Mouse (Mus musculus): ENCODE data around the gene Gm8947. TPM values are rescaled to one million over a fixed set of nuclear protein-coding genes. Genes with fewer than 3 reads are reported as not detected.

Gene Gm8947
- polyA plus RNA-seq (2014; fragmentation: Illumina TruSeq; extraction: RNeasy Lipid Tissue Mini Kit (QIAGEN cat#74804); ENCODE audit: low read depth, low replicate concordance), result 0.98 TPM

DNA sequence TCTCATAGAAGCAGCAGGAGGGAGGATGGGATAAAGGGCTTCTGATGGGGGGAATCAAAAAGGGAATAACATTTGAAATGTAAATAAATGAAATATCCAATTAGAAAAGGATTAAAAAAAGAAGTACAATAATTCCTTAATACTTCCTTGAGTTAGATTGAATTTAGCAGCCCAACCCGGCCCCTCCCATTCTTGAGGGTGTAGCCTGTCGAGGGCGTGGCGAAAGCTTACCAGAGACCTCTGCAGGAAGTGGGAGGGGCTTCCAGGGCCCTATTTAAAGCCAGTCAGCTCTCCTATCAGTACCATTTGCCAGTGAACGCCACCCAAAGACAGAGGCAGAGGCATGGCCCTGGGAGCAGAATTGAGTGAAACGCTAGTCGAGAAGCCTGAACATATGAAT lies at the start of gene Gm8947:
TSS of gene Gm8947 (plus strand) at position 302 of the 400 bp plus-strand sequence.

DNA sequence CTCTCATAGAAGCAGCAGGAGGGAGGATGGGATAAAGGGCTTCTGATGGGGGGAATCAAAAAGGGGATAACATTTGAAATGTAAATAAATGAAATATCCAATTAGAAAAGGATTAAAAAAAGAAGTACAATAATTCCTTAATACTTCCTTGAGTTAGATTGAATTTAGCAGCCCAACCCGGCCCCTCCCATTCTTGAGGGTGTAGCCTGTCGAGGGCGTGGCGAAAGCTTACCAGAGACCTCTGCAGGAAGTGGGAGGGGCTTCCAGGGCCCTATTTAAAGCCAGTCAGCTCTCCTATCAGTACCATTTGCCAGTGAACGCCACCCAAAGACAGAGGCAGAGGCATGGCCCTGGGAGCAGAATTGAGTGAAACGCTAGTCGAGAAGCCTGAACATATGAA lies 9.9 kb upstream of the Gm8947 start, which contains the start of gene Gm47985:
TSS of gene Gm47985 (plus strand) at position 272 of the 400 bp plus-strand sequence.

GRCm38 (mm10) chr1:151198120-151198519 lies 5.9 kb downstream of the Gm8947 start, which contains the start of gene Gm47995:
Gene Gm47995 (plus strand): TSS chr1:151198448.

DNA sequence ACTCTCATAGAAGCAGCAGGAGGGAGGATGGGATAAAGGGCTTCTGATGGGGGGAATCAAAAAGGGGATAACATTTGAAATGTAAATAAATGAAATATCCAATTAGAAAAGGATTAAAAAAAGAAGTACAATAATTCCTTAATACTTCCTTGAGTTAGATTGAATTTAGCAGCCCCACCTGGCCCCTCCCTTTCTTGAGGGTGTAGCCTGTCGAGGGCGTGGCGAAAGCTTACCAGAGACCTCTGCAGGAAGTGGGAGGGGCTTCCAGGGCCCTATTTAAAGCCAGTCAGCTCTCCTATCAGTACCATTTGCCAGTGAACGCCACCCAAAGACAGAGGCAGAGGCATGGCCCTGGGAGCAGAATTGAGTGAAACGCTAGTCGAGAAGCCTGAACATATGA lies 11.6 kb downstream of the Gm8947 start, which contains the start of gene 3110040M04Rik:
TSS of gene 3110040M04Rik (plus strand) at position 304 of the 400 bp plus-strand sequence.

DNA sequence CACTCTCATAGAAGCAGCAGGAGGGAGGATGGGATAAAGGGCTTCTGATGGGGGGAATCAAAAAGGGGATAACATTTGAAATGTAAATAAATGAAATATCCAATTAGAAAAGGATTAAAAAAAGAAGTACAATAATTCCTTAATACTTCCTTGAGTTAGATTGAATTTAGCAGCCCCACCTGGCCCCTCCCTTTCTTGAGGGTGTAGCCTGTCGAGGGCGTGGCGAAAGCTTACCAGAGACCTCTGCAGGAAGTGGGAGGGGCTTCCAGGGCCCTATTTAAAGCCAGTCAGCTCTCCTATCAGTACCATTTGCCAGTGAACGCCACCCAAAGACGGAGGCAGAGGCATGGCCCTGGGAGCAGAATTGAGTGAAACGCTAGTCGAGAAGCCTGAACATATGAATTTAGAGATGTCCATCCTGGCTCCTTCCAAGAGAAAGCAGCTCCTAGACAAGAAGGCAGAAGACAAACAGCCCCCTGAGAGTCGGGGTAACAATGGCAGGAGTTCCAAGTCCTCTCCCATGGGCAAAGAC lies 17.7 kb downstream of the Gm8947 start, which contains the start of gene Gm47996:
TSS of gene Gm47996 (plus strand) at position 308 of the 532 bp plus-strand sequence.

Other genes starting within 250 kb of the Gm8947 start
- 2.0 TPM for gene Hmcn1, start 198.9 kb upstream of the Gm8947 start, polyA plus RNA-seq (2014; fragmentation: Illumina TruSeq; extraction: RNeasy Lipid Tissue Mini Kit (QIAGEN cat#74804); ENCODE audit: low read depth, low replicate concordance)
- 1.1 TPM for gene Gm47985, start 9.8 kb upstream of the Gm8947 start, polyA plus RNA-seq (2014; fragmentation: Illumina TruSeq; extraction: RNeasy Lipid Tissue Mini Kit (QIAGEN cat#74804); ENCODE audit: low read depth, low replicate concordance)
- 0.55 TPM for gene Gm47995, start 6.1 kb downstream of the Gm8947 start, polyA plus RNA-seq (2014; fragmentation: Illumina TruSeq; extraction: RNeasy Lipid Tissue Mini Kit (QIAGEN cat#74804); ENCODE audit: low read depth, low replicate concordance)
- not detected for gene 3110040M04Rik, start 11.7 kb downstream of the Gm8947 start, polyA plus RNA-seq (2014; fragmentation: Illumina TruSeq; extraction: RNeasy Lipid Tissue Mini Kit (QIAGEN cat#74804); ENCODE audit: low read depth, low replicate concordance)
- not detected for gene Gm47996, start 17.8 kb downstream of the Gm8947 start, polyA plus RNA-seq (2014; fragmentation: Illumina TruSeq; extraction: RNeasy Lipid Tissue Mini Kit (QIAGEN cat#74804); ENCODE audit: low read depth, low replicate concordance)
- gene Ivns1abp, start 152.1 kb downstream of the Gm8947 start, polyA plus RNA-seq (2014; fragmentation: Illumina TruSeq; extraction: RNeasy Lipid Tissue Mini Kit (QIAGEN cat#74804); ENCODE audit: low read depth, low replicate concordance), result 350 TPM
- 12.6 TPM for gene Swt1, start 236.1 kb downstream of the Gm8947 start, polyA plus RNA-seq (2014; fragmentation: Illumina TruSeq; extraction: RNeasy Lipid Tissue Mini Kit (QIAGEN cat#74804); ENCODE audit: low read depth, low replicate concordance)
- 21.6 TPM for gene Trmt1l, start 236.2 kb downstream of the Gm8947 start, polyA plus RNA-seq (2014; fragmentation: Illumina TruSeq; extraction: RNeasy Lipid Tissue Mini Kit (QIAGEN cat#74804); ENCODE audit: low read depth, low replicate concordance)

All from adipose tissue, adult 10 weeks (tissue).